Mouse (Mus musculus): Measurements from ENCODE around the gene Prkcsh. TPM values are rescaled to one million over a fixed set of nuclear protein-coding genes. Genes with fewer than 3 reads are reported as not detected.
A peak's percentile ranks its signal among the peaks of the same experiment; 100 is the strongest.

The Prkcsh gene
- polyA plus RNA-seq, 1 experiment from 2014 or later: 79.9 TPM

DNA sequence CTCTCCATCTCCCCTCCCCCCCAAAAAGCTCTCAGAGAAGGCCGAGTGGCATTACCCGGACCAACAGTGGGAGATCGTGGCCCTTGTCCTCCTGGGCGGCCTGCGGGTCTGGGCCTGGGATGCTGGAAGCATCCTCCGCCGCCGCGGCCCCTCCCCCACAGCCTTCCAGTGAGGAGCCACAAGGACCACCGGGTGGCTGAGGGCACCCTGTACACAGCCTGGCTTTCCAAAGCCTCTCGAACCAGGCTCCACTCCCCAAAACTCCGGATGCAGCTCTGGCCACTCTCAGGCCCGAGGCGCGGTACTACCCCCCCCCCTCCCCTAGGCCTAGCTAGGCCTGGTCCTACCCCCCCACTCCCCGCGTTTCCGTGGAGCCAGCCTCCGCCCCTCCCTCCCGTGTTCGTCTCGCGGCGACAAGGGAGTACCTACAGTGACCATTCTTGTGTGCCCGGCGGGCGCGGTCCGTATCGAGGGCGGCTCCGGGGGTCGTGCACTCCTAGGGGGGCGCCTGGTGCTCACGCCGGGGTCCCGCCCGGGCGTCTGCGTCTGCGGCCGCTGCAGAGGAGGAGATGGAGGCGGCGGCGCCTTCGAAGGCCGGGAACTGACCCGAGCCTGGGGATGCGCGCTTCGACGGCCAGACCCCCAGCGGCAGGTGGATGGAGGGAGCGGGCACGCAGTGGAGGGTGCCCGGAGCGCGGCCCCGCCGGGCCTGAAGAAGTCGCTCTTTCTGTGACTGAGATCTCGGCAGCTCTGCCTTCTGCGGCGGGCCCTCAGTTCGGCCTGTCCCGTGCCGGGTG is 48.8 kb downstream of the Prkcsh start:
- ATAC-seq (replicated peaks; ENCODE audit: insufficient number of reproducible peaks, low FRiP score, low TSS enrichment, low read depth) (peak; percentile 10; the same call in 1 of the 2 replicates), DNase-seq (ENCODE audit: low spot score) (no peak)
- H3K4me1 ChIP-seq (ENCODE audit: control insufficient read depth, insufficient read depth, low read length): peaks cover 3% of the 10 kb centered on the region
- peak overlapping the region; percentile 41 for H3K4me3 ChIP-seq (ENCODE audit: low read depth, low read length)
- no peaks in the 10 kb centered on the region for H3K36me3 ChIP-seq (replicated peaks; ENCODE audit: control insufficient read depth, insufficient read depth, low read depth, low read length)
- WGBS: 2% methylated on average over 65 of the region's 67 CpGs
- H3K27me3 ChIP-seq (ENCODE audit: control insufficient read depth, insufficient read depth, low read length): peaks cover 43% of the 10 kb centered on the region
- peak overlapping the region; percentile 20; the same call in 1 of the 2 replicates for H3K27ac ChIP-seq (replicated peaks; ENCODE audit: low read depth, low read length)
- H3K4me2 ChIP-seq (ENCODE audit: low read depth, low read length): peak overlapping the region; percentile 60
- no peaks in the 10 kb centered on the region for H3K9me3 ChIP-seq (replicated peaks; ENCODE audit: control insufficient read depth, low read length)
- H3K9ac ChIP-seq (replicated peaks; ENCODE audit: low read length): peak overlapping the region; percentile 53

DNA sequence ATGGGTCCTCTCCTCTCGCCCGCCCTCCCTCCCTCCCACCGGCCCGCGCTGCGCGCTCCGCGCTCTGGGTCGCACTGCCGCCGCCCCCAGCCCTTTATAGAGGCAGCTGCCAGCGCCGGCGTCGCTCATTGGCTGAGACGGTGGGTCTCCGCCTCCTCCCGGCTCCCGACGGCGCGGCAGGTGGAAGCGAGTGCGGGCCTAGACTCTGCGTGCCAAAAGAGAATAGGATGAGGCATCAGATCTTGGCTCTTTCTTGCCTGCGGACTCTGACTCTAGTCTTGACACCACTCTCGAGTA is 49.3 kb downstream of the Prkcsh start, which contains the start of gene Elavl3:
TSS of gene Elavl3 (minus strand) at position 66 of the 297 bp plus-strand sequence.
- no peaks in the 10 kb centered on the region for H3K36me3 ChIP-seq (replicated peaks; ENCODE audit: control insufficient read depth, insufficient read depth, low read depth, low read length)
- H3K4me2 ChIP-seq (ENCODE audit: low read depth, low read length): peak within 1 kb of the TSS; percentile 60
- peak within 1 kb of the TSS; percentile 20; the same call in 1 of the 2 replicates for H3K27ac ChIP-seq (replicated peaks; ENCODE audit: low read depth, low read length)
- ATAC-seq (replicated peaks; ENCODE audit: insufficient number of reproducible peaks, low FRiP score, low TSS enrichment, low read depth) (peak; percentile 19; the same call in 1 of the 2 replicates), DNase-seq (ENCODE audit: low spot score) (peak; percentile 64)
- H3K4me1 ChIP-seq (ENCODE audit: control insufficient read depth, insufficient read depth, low read length): peaks cover 3% of the 10 kb centered on the region
- no peaks in the 10 kb centered on the region for H3K9me3 ChIP-seq (replicated peaks; ENCODE audit: control insufficient read depth, low read length)
- 2% methylated on average over 16 of the region's 28 CpGs for WGBS
- peak within 1 kb of the TSS; percentile 41 for H3K4me3 ChIP-seq (ENCODE audit: low read depth, low read length)
- peaks cover 43% of the 10 kb centered on the region for H3K27me3 ChIP-seq (ENCODE audit: control insufficient read depth, insufficient read depth, low read length)
- H3K9ac ChIP-seq (replicated peaks; ENCODE audit: low read length): peak within 1 kb of the TSS; percentile 53

- Histone ChIP-seq H3K9ac (replicated peaks; ENCODE audit: low read length) (no peak overlapping the region), H3K4me3 (ENCODE audit: low read depth, low read length) (no peak overlapping the region), H3K36me3 (replicated peaks; ENCODE audit: control insufficient read depth, insufficient read depth, low read depth, low read length) (peaks cover 5% of the 10 kb centered on the region), H3K4me2 (ENCODE audit: low read depth, low read length) (no peak overlapping the region), H3K9me3 (replicated peaks; ENCODE audit: control insufficient read depth, low read length) (no peaks in the 10 kb centered on the region), H3K27ac (replicated peaks; ENCODE audit: low read depth, low read length) (no peak overlapping the region), H3K27me3 (ENCODE audit: control insufficient read depth, insufficient read depth, low read length) (peaks cover 43% of the 10 kb centered on the region), H3K4me1 (ENCODE audit: control insufficient read depth, insufficient read depth, low read length) (peaks cover 3% of the 10 kb centered on the region)
- ATAC-seq (replicated peaks; ENCODE audit: insufficient number of reproducible peaks, low FRiP score, low TSS enrichment, low read depth): no peak
- DNase-seq (ENCODE audit: low spot score): peak; percentile 75
- WGBS: 32% methylated on average over 7 of the region's 7 CpGs
Observed at GRCm38 (mm10) chr9:22053657-22054056, 51.1 kb downstream of the Prkcsh start.

DNA sequence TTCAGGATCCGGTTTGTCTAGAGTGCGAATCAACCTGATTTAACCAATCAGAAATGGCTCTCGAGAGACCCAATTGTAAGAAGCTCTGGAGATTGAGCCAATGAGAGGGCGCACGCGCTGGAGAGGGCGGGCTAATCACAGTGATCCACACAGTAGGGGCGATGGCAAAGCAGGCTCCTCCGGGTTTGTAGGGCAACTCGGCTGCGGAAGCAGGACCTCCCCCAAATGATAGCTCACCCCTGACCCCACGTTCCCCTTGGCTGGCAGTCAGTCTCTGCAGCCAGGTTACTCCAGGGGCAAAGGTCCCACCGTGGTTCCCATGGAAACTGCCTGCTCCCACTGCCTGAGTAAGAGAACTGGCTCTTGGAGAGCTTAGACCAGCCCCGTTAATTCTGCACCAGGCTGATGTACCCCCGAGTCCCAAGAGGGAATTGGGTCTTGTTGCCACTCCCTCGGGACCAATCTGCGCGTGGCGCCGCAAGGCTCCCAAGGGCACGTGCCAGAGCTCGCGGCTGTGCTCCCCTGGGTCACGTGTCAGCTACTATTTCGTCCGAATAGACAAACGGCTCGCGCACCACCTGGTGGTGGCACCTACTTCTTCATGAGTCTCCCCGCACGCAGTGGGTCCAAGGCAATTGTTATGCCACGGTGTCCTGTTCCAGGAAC is 51.9 kb downstream of the Prkcsh start:
- H3K4me2 ChIP-seq (ENCODE audit: low read depth, low read length): peak overlapping the region; percentile 23
- peaks cover 5% of the 10 kb centered on the region for H3K36me3 ChIP-seq (replicated peaks; ENCODE audit: control insufficient read depth, insufficient read depth, low read depth, low read length)
- no peak overlapping the region for H3K9ac ChIP-seq (replicated peaks; ENCODE audit: low read length)
- ATAC-seq (replicated peaks; ENCODE audit: insufficient number of reproducible peaks, low FRiP score, low TSS enrichment, low read depth) (peak; percentile 8; the same call in 1 of the 2 replicates), DNase-seq (ENCODE audit: low spot score) (peak; percentile 83)
- H3K9me3 ChIP-seq (replicated peaks; ENCODE audit: control insufficient read depth, low read length): no peaks in the 10 kb centered on the region
- H3K4me3 ChIP-seq (ENCODE audit: low read depth, low read length): no peak overlapping the region
- WGBS: 1% methylated on average over 32 of the region's 32 CpGs
- no peak overlapping the region for H3K27ac ChIP-seq (replicated peaks; ENCODE audit: low read depth, low read length)
- peaks cover 40% of the 10 kb centered on the region for H3K27me3 ChIP-seq (ENCODE audit: control insufficient read depth, insufficient read depth, low read length)
- peaks cover 3% of the 10 kb centered on the region for H3K4me1 ChIP-seq (ENCODE audit: control insufficient read depth, insufficient read depth, low read length)

DNA sequence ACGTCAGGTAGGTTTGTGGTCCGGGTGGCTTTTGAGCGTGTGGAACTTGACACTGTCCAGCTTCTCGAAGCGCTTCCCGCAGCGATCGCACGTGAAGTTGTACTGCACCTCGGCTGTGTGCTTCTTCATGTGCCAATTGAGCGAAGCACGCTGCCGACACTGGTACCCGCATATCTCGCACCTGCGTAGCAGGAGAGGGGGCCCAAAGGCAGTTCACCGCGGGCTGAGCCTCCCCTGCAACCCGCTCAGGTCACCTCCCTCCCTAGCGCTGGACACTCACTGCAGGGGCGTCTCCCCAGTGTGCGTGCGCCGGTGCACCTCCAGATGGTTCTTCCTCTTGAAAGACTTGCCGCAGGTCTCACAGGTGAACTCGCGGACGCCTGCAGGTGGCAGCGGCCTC is 53.1 kb downstream of the Prkcsh start:
- Histone ChIP-seq H3K36me3 (replicated peaks; ENCODE audit: control insufficient read depth, insufficient read depth, low read depth, low read length) (peaks cover 5% of the 10 kb centered on the region), H3K9me3 (replicated peaks; ENCODE audit: control insufficient read depth, low read length) (no peaks in the 10 kb centered on the region), H3K4me3 (ENCODE audit: low read depth, low read length) (no peak overlapping the region), H3K27me3 (ENCODE audit: control insufficient read depth, insufficient read depth, low read length) (peaks cover 31% of the 10 kb centered on the region), H3K4me2 (ENCODE audit: low read depth, low read length) (no peak overlapping the region), H3K27ac (replicated peaks; ENCODE audit: low read depth, low read length) (no peak overlapping the region), H3K4me1 (ENCODE audit: control insufficient read depth, insufficient read depth, low read length) (peaks cover 3% of the 10 kb centered on the region), H3K9ac (replicated peaks; ENCODE audit: low read length) (no peak overlapping the region)
- no peak for DNase-seq (ENCODE audit: low spot score)
- 34% methylated on average over 29 of the region's 29 CpGs for WGBS
- no peak for ATAC-seq (replicated peaks; ENCODE audit: insufficient number of reproducible peaks, low FRiP score, low TSS enrichment, low read depth)

- ATAC-seq (replicated peaks; ENCODE audit: insufficient number of reproducible peaks, low FRiP score, low TSS enrichment, low read depth): no peak
- Histone ChIP-seq H3K4me3 (ENCODE audit: low read depth, low read length) (no peak overlapping the region), H3K36me3 (replicated peaks; ENCODE audit: control insufficient read depth, insufficient read depth, low read depth, low read length) (peaks cover 5% of the 10 kb centered on the region), H3K9me3 (replicated peaks; ENCODE audit: control insufficient read depth, low read length) (no peaks in the 10 kb centered on the region), H3K27me3 (ENCODE audit: control insufficient read depth, insufficient read depth, low read length) (peaks cover 24% of the 10 kb centered on the region), H3K9ac (replicated peaks; ENCODE audit: low read length) (no peak overlapping the region), H3K4me1 (ENCODE audit: control insufficient read depth, insufficient read depth, low read length) (no peaks in the 10 kb centered on the region; the same call in 1 of the 2 replicates), H3K4me2 (ENCODE audit: low read depth, low read length) (no peak overlapping the region), H3K27ac (replicated peaks; ENCODE audit: low read depth, low read length) (no peak overlapping the region)
- no peak for DNase-seq (ENCODE audit: low spot score)
- WGBS: 79% methylated on average over 9 of the region's 9 CpGs
Observed at GRCm38 (mm10) chr9:22056303-22056910, 53.8 kb downstream of the Prkcsh start.

- Histone ChIP-seq H3K36me3 (replicated peaks; ENCODE audit: control insufficient read depth, insufficient read depth, low read depth, low read length) (peaks cover 5% of the 10 kb centered on the region), H3K9ac (replicated peaks; ENCODE audit: low read length) (no peak overlapping the region), H3K27ac (replicated peaks; ENCODE audit: low read depth, low read length) (no peak overlapping the region), H3K9me3 (replicated peaks; ENCODE audit: control insufficient read depth, low read length) (no peaks in the 10 kb centered on the region), H3K4me1 (ENCODE audit: control insufficient read depth, insufficient read depth, low read length) (no peaks in the 10 kb centered on the region; the same call in 1 of the 2 replicates), H3K27me3 (ENCODE audit: control insufficient read depth, insufficient read depth, low read length) (peaks cover 18% of the 10 kb centered on the region), H3K4me2 (ENCODE audit: low read depth, low read length) (no peak overlapping the region), H3K4me3 (ENCODE audit: low read depth, low read length) (no peak overlapping the region)
- ATAC-seq (replicated peaks; ENCODE audit: insufficient number of reproducible peaks, low FRiP score, low TSS enrichment, low read depth) (no peak), DNase-seq (ENCODE audit: low spot score) (no peak)
- WGBS: 90% methylated on average over 9 of the region's 9 CpGs
Observed at GRCm38 (mm10) chr9:22057031-22057517, 54.5 kb downstream of the Prkcsh start.

Measured in embryonic facial prominence, embryonic 11.5 days (tissue).